Mouse (Mus musculus): ENCODE data around the gene Svs1.
A peak's percentile ranks its signal among the peaks of the same experiment; 100 is the strongest.
"Not testable (repeated sequence)": the region's sequence is repeated elsewhere in the genome, so short reads cannot be mapped to it uniquely, and the experiment has no call there.

The Svs1 gene

DNA sequence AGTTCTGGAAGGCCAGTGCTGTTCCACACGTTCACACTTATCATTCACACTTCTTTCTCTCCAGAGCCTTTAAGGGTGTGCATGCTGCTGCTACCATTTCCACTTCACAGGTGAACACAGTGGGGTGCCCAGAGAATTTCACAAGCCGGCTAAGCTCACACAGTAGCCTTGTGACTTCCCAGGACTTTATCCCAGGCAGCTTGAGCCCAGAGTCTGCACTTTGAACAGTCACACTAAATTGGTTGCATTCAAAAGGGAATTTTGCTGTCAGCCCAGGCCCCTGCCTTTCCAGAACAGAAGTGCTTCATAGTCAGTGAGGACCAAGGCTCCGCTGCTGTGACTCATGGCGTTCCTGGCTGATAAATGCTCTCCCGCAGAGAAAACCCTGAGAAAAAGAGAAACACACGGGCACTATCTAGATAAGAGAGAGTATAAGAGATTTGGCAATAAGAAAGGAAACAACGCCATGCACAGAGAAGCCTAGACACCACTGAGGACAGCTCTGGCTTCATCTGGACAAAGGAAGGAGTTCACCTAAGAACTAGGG, at the start of gene Svs1:
Gene Svs1 (plus strand): TSS at position 418 of the 547 bp plus-strand sequence.
- DNase-seq: no peak

DNA sequence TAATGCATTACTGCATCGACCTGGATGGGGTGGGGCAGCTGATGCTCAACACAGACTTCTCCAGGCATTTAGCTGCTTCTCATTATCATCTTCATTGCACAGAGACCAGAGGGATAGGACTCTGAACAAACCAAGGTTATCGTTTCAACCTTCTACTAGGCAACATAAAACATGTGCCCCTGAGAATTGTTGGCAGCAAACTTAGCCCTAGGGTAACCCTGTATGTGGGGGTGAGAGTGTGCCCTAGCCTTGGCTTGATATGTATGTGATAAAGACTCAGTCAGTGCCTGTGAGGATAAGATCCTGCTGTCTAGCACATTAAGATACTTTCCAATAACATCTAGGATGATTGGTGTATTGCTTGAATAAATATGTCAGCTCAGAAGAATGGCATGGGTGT, 37.1 kb upstream of the Svs1 start:
- DNase-seq: no peak

DNA sequence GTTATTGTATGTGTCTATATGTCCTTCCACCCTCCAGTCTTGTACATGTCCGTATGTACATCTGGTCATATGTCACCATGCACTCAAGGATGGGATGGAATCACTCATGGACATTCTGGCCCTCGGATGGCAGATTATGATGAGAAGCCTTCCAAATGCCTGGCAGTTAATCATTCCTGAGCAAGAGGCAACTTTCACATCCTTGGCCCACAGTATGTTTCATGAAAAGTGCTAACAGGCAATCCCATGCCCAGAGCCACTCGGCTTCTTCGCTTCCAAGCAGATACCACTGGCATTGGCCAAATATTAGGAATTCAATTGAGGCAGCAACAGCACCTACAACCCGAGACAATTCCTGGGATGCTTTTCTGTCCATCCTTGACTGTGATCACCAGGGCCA, 36.0 kb upstream of the Svs1 start:
- DNase-seq: no peak

DNA sequence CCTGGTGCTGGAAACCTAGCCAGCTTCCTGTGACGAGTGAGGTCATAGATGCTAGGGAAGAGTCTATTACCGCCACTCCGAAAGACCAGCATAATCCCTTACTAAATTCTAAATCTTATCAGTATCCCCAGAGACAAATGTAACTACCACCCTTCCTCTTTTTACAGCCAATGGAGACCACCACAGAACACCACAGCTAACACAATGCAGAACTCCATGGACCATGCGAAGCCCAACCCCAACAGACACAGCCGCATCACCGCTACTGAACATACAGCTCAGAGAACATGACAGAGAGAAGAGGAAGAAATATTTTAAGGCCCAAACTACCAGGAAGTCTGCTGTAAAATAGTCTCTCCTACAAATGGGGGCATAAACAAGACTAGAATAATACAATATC, 35.0 kb upstream of the Svs1 start:
- DNase-seq: no peak

DNA sequence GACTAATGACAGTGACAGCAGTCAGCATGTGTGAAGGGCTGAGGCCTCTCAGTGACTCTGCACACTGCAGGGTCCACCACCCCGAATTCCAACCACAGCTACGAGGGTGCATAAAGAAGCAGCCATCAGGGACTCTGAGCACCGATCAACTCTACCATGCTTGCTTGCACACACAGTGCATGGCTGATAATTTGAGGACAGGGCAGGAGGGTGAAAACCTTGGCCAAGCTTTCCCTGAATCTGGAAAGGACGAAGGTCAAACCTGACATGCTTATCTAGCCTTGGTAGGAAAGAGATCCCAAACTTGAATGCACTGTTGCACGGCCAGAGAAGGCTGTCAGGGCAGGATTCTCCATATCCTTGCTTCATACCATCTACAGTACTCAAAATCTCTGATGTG, 33.4 kb upstream of the Svs1 start:
- DNase-seq: no peak

DNA sequence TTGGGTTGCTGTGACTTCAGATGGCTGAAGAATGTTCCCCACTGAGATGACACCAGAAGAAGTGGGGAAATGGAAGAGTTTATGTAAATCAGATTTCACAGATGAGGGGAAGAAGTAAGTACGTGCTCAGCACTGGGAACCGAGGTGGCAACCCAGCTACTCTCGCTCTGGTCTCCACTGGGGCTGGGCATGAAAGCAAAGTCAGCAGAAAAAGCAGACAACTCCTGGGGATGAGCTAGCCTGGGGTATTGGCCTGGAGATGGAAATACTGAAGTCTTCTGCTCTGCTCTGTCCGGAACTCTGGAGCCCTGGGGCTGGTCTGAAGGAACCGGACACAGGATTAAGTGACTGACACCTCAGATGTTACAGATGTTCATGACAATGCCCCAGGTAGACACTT, 32.5 kb upstream of the Svs1 start:
- DNase-seq: no peak

DNA sequence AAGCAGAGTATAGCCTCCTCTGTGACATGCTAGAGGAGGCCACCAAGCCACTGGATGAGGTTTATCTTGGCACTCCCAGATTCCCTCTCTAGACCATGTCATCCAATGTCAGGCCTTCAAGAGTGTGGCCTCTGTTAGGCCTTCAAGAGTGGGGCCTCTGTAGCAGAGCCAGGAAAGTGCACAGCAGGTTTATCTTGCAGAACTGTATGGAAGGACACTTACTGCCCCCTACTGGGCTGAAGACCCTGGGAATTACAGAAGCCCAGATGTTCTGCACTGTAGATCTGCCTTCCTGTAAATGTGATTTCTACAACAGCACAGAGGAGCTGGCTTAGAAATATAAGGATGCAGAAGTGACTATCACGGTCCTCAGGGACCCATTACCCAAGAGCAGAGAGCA, 31.7 kb upstream of the Svs1 start:
- DNase-seq: peak; percentile 7

DNA sequence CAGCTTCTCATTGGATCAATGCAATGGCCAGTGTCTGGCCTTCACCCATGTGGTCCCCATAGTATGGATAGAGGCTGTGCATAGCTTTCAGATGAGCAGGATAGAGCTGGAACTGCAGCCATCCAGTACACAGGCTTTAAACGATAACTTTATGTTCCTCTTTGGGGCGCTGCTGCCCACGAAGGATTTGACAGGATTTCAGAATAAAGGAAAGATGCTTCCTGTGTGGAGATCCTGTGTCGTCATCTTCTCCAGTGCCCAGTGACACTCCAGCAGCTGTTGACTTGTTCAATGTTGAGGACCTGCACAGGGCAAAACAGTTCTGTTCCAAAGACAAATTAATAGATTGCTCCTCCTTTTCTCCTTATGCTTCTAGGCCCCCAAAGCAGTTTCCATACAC, 29.9 kb upstream of the Svs1 start:
- DNase-seq: no peak

DNA sequence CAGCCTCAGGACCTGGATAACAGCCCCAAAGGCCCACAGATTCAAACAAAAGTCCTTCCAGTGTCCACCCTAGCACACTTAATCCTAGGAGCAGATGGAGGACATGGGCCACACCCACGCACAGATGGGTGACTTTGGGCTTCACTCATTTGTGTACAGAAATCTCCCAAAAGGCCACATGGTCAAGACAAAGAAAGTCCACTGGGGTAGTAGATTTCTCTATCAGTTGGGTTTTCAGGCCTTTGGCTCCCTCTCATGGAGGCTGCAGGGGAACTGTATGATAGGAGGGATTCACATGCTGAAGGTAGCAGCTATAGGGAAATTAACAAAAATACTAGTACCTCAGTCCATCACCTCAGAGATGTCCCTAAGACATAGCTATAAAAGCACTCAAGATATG, 28.6 kb upstream of the Svs1 start:
- no peak for DNase-seq

DNA sequence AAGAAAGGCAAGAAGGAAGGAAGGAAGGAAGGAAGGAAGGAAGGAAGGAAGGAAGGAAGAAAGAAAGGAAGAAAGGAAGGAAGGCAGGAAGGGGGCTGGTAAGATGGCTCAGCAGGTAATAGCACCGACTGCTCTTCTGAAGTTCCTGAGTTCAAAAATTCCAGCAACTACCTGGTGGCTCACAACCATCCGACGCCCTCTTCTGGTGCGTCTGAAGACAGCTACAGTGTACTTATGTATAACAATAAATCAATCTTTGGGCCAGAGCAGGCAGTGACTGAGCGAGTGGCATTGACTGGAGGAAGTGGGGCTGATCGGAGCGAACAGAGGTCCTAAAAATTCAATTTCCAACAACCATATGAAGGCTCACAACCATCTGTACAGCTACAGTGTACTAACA, 27.5 kb upstream of the Svs1 start:
- DNase-seq: not testable (repeated sequence)

DNA sequence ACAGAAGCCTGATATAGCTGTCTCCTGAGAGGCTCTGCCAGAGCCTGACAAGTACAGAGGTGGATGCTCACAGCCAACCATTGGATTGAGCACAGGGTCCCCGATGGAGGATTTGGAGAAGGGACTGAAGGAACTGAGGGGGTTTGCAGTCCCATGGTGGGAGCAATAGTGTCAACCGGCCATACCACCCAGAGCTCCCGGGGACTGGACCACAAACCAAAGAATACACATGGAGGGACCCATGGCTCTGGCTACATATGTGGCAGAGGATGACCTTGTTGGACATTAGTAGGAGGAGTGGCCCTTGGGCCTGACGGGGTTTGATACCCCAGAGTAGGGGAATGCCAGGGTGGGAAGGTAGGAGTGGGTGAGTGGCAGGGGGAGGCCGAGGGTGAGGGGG, 20.0 kb upstream of the Svs1 start:
- not testable (repeated sequence) for DNase-seq

DNA sequence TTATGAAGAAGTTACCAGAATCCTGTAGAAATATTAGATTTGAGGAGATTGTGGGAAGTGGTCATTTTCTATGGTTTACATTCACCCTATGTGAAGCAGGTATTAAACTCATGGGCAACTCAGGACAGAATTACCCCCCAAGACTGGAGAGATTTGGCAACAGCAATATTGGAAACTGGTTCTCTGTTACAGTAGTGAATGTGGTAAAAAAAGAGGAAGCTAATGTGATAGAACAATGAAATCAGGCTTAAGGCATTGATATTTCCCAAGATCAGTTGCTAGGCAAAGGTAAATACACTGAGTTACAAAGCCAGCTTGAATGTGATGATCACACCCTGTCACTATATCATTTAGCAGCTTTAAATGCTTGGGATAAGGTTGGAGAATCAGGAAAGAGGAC, 18.8 kb upstream of the Svs1 start:
- no peak for DNase-seq

DNA sequence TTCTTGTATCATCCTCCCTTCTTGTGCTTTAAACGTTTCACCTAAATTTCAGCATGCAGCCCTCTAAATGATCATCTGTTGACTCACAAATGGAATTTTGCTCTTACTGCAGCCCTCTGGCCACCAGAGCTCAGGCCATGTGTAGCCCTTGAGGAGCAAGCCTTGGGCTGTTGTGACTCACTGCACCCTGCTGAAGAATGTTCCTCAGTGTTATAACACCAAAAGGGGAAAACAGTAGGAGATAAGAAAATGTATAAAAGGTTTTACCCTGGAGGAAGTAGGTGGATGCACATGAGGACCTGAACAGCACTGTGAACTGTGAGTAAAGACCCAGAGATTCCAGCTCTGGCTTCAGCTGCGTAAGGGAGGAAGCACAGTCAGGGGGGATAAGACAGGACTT, 12.0 kb upstream of the Svs1 start, which contains the start of gene Doxl2:
Gene Doxl2 (plus strand): TSS at position 301 of the 400 bp plus-strand sequence.
- no peak for DNase-seq

DNA sequence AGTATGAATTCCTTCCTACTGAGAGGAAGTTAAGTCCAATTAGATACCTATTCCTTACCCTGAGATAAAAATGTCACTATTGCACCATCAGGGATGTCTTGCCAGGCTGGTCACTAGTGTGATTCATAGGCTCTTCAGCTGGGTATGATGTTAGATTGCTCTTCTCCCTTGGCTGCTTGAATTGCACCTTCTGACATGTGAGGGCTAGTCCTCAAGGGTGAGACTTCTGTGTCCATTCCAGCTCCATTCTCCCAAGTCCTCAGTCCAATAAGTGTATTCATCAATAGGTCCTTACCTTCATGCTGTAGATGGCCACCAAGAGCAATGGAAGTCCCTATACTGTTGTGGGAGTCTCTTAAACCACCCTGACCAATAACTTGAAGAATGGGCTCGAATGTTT, 7.0 kb upstream of the Svs1 start:
- DNase-seq: no peak

DNA sequence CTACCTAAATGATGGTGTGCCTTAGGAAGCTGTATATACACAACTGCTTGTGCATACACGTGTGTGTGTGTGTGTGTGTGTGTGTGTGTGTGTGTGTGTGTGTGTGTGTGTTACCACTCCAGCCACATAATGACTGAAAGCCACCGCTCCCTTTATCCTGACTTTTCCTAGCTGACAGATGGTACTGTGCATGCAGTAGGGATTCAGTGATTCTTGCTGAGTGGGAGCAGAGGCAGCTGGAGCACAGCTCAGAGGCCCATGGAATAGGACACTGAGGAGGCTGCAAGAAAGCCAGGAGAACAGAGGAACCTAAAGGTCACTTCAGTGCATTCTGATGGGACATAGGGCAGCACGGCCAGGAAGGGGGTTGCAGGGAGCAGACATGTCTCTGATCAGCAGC, 4.4 kb upstream of the Svs1 start:
- DNase-seq: peak; percentile 7

DNA sequence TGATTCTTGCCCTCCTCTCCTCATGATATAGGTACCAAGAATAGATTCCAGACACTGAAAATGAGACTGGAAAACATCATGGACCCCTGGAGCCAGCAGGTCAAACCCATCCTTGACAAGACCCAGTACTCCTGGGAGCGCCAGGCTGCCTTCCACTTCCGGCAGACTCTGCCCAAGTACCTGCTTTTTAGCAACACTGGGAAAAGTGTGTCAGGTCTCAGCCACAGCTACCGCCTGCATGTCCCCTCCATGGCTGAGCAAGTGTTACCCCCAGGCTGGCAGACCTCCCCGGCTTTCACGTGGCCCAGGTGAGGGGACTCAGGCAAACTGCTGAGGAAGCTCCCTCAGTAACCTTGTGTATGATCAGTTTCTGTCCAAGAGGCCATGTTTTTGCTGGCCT, 3.3 kb downstream of the Svs1 start:
- DNase-seq: no peak

DNA sequence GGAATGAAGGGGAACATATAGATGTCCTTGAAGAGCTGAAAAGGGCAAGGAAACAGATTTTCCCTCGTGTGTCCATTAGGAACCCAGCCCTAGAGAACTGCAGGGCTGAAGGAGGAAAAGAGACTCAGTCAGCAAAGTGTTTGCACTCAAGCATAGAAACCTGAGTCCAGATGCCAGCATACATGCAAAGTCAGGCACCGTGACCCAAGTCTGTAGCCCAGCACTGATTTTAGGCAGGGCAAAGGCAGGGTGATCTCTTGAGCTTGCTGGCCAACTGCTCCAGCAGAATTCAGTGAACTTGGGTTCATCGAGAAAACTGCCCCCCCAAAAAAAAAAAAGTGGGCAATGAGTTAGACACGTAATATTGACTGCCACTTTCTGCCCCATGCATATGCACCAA, 5.3 kb downstream of the Svs1 start:
- DNase-seq: no peak

DNA sequence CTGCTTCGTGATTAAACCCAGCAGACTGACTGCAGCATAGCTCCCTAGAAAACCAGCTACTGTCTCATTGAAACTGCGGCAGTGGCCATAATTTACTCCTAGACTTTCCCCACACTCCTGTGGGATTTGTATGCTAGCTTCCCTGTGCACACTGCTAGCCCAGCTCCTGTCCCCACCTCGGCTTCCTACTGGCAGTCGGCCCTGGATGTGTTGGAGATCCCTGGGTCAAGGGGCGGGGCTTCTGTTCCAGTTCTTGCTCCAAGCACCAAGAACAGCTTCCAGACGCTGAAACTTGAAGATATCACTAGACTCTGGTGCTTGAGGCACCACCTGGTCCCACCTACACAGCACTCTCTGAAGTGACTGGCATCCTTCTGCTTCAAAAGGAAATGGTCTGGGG, 11.5 kb downstream of the Svs1 start:
- no peak for DNase-seq

DNA sequence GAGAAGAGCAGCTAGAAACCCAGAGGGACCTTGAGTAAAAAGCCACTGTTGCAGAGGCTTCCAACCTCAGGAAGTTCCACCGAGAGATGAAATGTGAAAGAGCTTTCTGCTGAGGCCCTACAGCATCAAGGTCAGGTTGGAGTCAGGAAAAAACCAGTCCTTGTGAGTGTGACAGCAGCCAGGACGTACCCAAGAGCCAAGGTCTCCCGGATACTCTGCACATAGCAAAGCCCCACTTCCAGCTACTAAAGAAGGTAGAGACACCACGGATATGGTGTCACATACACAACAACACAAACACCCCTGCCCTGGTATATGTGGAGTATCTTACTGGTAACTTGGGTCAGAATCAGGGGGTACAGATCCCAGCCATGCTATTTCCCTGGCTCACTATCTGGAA, 12.1 kb downstream of the Svs1 start:
- DNase-seq: no peak

DNA sequence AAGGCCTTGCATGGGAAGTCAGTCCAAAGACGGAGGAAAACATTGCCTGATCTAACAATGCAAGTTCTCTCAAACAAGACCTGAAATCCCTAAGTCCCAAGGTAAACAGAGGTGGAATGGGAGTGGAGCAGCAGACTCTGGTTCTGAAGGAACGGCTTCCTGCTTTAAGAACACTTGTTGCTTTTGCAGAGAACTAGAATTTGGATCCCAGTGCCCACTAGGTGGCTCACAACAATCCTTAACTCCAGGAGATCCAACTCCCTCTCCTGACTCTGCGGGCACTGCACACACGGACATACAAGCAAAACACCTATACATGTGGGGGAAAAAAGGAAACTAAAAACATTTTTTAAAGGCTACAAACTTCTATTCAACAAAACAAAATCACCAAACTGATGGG, 16.7 kb downstream of the Svs1 start:
- no peak for DNase-seq

DNA sequence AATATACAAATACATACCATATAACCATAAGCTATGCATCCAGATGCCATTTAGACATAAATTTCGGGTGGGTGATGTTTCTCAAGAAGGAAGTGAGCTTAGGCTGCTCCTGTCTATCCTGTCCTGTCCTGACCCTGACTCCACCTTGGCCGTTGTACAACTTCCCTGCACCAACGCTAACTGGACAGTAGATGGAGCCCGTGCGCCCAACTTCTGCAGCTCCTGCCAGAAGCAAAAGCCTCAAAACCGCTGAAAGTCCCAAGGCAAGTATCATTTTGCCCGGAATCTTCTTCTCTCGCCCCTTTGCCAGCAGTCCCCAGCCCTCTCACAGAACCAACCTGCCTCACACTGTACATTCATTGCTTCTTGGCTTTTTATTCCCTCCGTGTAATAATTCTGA, 21.3 kb downstream of the Svs1 start:
- DNase-seq: peak; percentile 44

DNA sequence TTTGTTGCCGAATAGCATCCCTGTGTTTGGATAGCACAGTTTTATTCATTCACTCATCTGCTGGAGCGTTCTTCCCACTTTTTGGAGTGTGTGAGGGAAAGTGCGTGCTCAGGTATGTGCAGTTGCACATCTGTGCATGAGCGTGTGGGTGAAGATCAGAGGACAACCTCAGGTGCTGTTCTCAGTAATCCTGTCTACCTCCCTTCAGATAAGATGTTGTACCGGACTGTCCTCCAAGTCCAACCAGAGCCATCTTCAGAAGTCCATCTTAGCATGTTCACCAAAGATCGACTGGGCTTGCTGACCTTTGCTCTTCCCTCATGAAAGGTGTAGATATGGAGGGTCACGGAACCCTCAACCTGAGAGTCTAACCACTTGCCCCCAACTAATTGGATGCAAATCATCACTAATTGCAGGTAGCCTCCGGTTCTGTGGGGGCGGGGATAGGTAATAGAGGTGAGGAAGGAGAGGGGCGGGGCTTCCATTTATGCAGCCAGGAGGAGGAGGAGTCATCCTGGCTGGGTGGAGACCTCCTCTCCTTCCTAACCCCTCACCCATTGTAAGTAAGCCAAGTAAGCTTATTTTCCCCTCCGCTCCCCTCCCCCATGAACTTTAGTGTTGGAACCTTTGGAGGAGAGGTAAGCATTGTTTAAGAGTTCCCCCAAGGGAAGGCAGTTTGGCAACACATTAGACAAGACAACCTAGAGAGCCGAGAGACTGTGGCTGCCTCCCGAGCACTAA, 21.9 kb downstream of the Svs1 start:
- no peak for DNase-seq

DNA sequence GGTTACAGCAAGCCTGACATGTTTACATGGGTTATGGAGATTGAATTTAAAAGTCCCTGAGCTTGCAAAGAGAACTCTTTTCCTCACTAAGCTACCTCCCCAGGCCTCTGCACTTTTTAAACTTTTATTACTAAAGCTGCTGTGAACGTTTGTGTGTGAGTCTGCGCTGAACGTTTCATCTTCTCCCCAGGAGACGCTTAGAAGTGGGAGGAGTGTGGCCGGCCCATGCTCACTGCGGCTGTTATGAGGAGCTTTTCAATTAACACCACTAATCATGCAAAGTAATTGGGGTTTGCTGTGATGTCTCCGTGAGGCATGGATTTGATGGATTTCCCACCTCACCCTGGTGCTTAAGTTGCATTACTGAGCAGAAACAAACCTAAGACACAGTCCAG, 22.5 kb downstream of the Svs1 start:
- DNase-seq: no peak

DNA sequence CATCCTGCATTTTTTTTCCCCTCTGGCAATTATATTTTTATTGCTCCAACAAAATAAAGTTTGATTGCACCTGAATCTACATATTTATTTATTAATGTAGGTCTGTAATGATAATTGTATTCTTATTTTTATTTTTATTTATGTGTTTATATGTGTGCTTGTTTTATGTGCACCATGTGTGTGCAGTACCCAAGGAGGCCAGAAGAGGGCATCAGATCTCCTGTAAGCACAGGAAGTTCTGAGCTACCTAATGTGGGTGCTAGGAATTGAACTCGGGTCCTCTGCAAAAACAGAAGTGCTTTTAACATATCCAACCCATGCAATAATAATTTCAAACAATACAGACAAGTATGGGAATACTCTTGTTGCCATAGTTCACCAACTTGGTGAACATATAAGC, 23.0 kb downstream of the Svs1 start:
- DNase-seq: no peak

DNA sequence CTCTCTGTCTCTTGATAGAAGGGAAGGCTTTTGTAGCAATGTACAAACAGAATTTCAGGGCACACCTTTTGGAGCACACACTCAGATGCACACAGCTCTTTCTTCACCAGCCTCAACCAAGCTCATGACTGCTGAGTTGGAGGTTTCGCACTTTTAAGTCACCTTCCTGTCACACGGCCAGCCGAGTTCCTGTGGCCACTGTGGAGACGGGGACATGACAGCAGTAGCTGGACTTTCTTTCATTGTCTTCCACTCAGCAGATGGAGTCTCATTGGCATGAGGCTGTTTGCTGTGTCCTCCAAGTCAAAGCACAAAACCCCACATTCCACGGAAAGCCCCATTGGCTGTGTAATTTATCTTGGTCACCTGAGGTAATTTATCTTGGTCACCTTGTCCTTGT, 24.5 kb downstream of the Svs1 start:
- no peak for DNase-seq
